Mouse (Mus musculus): Measurements from ENCODE around the gene Tmtc1. TPM values are rescaled to one million over a fixed set of nuclear protein-coding genes. Genes with fewer than 3 reads are reported as not detected.

Tmtc1 gene
- polyA plus RNA-seq, 1 experiment from 2014 or later, result 1.4 TPM

DNA sequence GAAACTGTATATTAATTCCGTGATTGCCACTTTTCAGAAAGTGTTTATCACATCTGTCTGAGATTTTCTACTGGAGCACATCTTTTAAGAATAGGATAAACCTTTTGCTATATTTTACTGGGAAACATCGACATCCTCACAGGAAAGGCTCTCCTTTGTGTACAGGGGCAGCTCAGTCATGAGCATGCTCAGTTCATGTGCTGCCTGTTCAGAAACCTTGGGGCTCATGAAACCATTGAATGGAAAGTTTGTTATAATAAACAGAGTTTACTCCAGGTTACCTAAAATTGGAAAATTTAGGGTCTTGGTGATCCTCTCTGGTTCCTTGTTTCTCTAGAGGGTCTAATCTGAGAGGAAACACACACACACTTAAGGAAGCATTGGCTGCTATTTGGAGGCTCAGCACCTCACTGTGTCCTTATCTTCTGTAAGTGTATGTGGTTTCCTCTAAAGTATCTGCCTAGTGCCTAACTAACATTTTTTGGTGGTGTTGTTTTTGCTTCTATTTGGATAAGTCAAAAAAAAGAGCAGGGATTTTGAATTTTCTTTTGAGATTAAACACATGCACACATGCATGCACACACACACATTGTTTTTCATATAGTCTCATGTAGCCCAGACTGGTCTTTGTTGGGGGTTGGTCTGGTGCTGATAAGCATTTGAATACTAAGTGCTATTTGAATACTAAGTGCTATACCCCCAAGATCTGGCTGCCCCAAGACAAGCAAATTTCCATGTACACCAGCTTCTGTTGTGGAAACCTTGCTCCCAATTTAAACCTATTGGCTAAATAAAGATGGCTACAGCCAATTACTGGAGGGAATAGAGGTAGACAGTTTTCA lies 225.7 kb downstream of the Tmtc1 start:
- Histone ChIP-seq H3K27ac (no peak overlapping the region), H3K27me3 (ENCODE audit: insufficient read depth, low read length) (no peaks in the 10 kb centered on the region), H3K4me1 (replicated peaks; ENCODE audit: insufficient read depth, low read length) (no peaks in the 10 kb centered on the region), H3K36me3 (ENCODE audit: insufficient read depth, low read length) (no peaks in the 10 kb centered on the region), H3K9me3 (replicated peaks; ENCODE audit: low read length) (no peaks in the 10 kb centered on the region), H3K9ac (ENCODE audit: low read depth, low read length) (no peak overlapping the region), H3K4me3 (replicated peaks; ENCODE audit: low read depth, low read length) (no peak overlapping the region), H3K4me2 (ENCODE audit: low read length) (no peak overlapping the region)
- 87% methylated on average over 2 of the region's 2 CpGs for WGBS
- no peak for ATAC-seq (replicated peaks; ENCODE audit: low FRiP score, low read depth)
- TF ChIP-seq CTCF (IDR thresholded peaks at IDR 0.05; ENCODE audit: low read depth), result no peak
- no peak for DNase-seq (ENCODE audit: low spot score)

DNA sequence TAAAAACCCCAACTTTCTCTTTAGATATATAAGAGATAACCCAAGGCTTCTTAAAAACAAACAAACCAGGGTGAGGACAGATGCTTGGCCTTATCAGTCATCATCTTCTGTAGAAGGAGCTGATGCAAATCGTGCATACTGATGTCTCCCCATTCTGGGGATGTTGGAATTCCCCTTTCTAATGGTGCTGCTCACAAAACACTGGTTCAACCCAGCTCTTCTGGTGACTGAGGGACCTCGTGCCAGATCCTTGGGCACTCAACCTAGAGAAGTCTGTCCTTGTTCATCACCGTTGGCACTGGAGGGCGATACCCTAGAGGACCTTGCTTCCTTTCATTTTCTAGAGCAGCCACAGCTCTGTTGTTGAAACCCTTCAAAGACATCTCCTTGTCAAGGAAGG lies 227.4 kb downstream of the Tmtc1 start:
- no peak overlapping the region for H3K4me3 ChIP-seq (replicated peaks; ENCODE audit: low read depth, low read length)
- no peak for ATAC-seq (replicated peaks; ENCODE audit: low FRiP score, low read depth)
- no peak for TF ChIP-seq CTCF (IDR thresholded peaks at IDR 0.05; ENCODE audit: low read depth)
- DNase-seq (ENCODE audit: low spot score), result no peak
- no peaks in the 10 kb centered on the region for H3K4me1 ChIP-seq (replicated peaks; ENCODE audit: insufficient read depth, low read length)
- no peak overlapping the region for H3K27ac ChIP-seq
- H3K4me2 ChIP-seq (ENCODE audit: low read length), result no peak overlapping the region
- no peaks in the 10 kb centered on the region for H3K36me3 ChIP-seq (ENCODE audit: insufficient read depth, low read length)
- no peak overlapping the region for H3K9ac ChIP-seq (ENCODE audit: low read depth, low read length)
- 90% methylated on average over 4 of the region's 4 CpGs for WGBS
- no peaks in the 10 kb centered on the region for H3K27me3 ChIP-seq (ENCODE audit: insufficient read depth, low read length)
- no peaks in the 10 kb centered on the region for H3K9me3 ChIP-seq (replicated peaks; ENCODE audit: low read length)

DNA sequence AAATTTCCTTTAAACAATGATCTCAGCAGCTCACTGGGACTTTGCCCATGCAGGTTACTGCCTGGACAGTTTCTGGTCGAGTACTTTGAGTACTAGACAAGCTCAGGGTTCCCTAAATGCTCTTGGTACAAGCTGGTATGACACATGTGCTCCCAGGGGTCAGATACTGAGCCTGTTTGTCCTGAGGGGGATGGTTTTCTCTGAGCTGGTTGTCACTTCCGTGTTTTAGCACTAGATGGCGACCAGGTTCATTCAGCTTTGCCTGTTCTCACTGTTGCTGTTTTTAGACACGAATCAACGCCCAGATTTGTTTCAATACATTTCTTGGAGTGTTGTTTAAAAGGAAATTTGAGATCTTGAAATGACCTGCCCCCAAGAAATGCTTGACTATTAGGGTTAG lies 229.4 kb downstream of the Tmtc1 start:
- H3K9ac ChIP-seq (ENCODE audit: low read depth, low read length), result no peak overlapping the region; the same call in 1 of the 2 replicates
- ATAC-seq (replicated peaks; ENCODE audit: low FRiP score, low read depth) (no peak), DNase-seq (ENCODE audit: low spot score) (peak; percentile 85)
- peak; percentile 77 for TF ChIP-seq CTCF (IDR thresholded peaks at IDR 0.05; ENCODE audit: low read depth)
- H3K4me1 ChIP-seq (replicated peaks; ENCODE audit: insufficient read depth, low read length), result no peaks in the 10 kb centered on the region; the same call in 1 of the 2 replicates
- no peaks in the 10 kb centered on the region for H3K36me3 ChIP-seq (ENCODE audit: insufficient read depth, low read length)
- H3K27me3 ChIP-seq (ENCODE audit: insufficient read depth, low read length), result no peaks in the 10 kb centered on the region
- H3K9me3 ChIP-seq (replicated peaks; ENCODE audit: low read length), result no peaks in the 10 kb centered on the region
- WGBS, result 3% methylated on average over 5 of the region's 5 CpGs
- no peak overlapping the region for H3K27ac ChIP-seq
- no peak overlapping the region for H3K4me3 ChIP-seq (replicated peaks; ENCODE audit: low read depth, low read length)
- H3K4me2 ChIP-seq (ENCODE audit: low read length), result no peak overlapping the region

DNA sequence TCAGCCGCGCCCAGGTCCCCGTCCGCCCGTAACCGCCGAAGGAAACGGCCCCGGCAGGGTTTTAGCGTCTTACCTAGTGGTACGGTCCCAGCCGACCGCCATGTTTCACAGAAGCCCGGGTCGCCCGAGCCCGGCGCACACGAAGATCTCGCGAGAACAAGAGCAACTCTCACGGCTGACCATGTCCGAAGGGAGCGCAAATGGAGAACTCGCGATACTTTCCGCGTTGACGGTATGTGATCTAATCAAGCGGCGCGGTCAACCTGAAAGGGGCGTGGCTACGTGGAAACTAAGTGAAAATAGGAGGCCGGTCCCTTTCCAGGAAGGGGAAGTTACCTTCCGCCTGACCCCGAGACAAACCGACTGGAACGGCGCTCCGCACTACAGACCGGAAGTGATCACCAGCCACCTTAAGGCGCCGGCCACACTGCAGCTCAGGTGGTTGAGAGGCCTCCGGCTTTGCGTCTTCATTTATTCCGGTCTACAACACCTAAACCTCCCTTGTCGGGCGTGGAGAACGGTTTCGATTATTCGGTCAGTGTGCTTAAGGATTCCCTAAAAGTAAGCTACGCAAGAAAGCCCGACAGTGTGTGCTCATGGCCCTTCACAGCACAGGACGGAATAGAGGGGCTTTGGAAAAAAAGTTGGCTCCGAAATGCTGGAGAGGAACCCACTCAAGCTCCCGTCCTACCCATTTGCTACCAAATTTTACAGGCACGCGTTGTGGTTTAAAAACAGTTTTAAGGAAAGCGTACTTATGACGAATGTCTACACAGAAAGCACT lies 232.1 kb downstream of the Tmtc1 start, which contains the start of gene Ergic2:
TSS of gene Ergic2 (minus strand) at position 478 of the 784 bp plus-strand sequence.
- TF ChIP-seq CTCF (IDR thresholded peaks at IDR 0.05; ENCODE audit: low read depth), result no peak
- peak within 1 kb of the TSS; percentile 100 for H3K4me3 ChIP-seq (replicated peaks; ENCODE audit: low read depth, low read length)
- H3K9ac ChIP-seq (ENCODE audit: low read depth, low read length), result peak within 1 kb of the TSS; percentile 99
- peak within 1 kb of the TSS; percentile 84 for H3K4me2 ChIP-seq (ENCODE audit: low read length)
- DNase-seq (ENCODE audit: low spot score) (peak; percentile 100), ATAC-seq (replicated peaks; ENCODE audit: low FRiP score, low read depth) (peak; percentile 99)
- H3K36me3 ChIP-seq (ENCODE audit: insufficient read depth, low read length), result no peaks in the 10 kb centered on the region
- no peaks in the 10 kb centered on the region; the same call in 1 of the 2 replicates for H3K4me1 ChIP-seq (replicated peaks; ENCODE audit: insufficient read depth, low read length)
- H3K27ac ChIP-seq, result peak within 1 kb of the TSS; percentile 93
- H3K9me3 ChIP-seq (replicated peaks; ENCODE audit: low read length), result no peaks in the 10 kb centered on the region
- 1% methylated on average over 61 of the region's 61 CpGs for WGBS
- no peaks in the 10 kb centered on the region for H3K27me3 ChIP-seq (ENCODE audit: insufficient read depth, low read length)

GRCm38 (mm10) chr6:148211391-148211876 lies 232.8 kb downstream of the Tmtc1 start:
- under 1% methylated on average over 51 of the region's 51 CpGs for WGBS
- no peak for TF ChIP-seq CTCF (IDR thresholded peaks at IDR 0.05; ENCODE audit: low read depth)

DNA sequence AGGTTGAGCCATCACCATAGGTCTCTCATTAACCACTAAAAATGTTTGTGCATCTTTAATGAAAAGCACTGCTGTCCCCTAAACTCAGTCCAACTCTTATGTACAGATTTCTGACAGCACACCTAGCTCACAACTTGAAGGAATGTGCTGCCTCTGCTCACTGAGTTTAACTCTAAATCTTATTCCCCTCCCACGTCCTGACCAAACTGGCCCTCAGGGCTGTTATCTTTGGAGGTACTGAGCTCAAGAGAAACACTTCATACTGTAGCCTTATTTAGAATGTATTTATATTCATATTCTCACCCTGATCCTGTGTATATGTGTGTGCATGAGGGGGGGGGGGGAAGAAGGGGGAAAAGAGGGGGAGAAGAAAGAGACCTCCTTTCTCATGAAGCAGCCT lies 236.7 kb downstream of the Tmtc1 start:
- no peak overlapping the region for H3K27ac ChIP-seq
- H3K4me2 ChIP-seq (ENCODE audit: low read length), result no peak overlapping the region
- ATAC-seq (replicated peaks; ENCODE audit: low FRiP score, low read depth) (no peak), DNase-seq (ENCODE audit: low spot score) (no peak)
- H3K4me3 ChIP-seq (replicated peaks; ENCODE audit: low read depth, low read length), result no peak overlapping the region
- no peak for TF ChIP-seq CTCF (IDR thresholded peaks at IDR 0.05; ENCODE audit: low read depth)
- no peaks in the 10 kb centered on the region for H3K27me3 ChIP-seq (ENCODE audit: insufficient read depth, low read length)
- 56% methylated on average over 1 of the region's 1 CpGs for WGBS
- no peaks in the 10 kb centered on the region for H3K9me3 ChIP-seq (replicated peaks; ENCODE audit: low read length)
- peaks cover 18% of the 10 kb centered on the region; the same call in 1 of the 2 replicates for H3K36me3 ChIP-seq (ENCODE audit: insufficient read depth, low read length)
- H3K4me1 ChIP-seq (replicated peaks; ENCODE audit: insufficient read depth, low read length), result no peaks in the 10 kb centered on the region; the same call in 1 of the 2 replicates
- no peak overlapping the region for H3K9ac ChIP-seq (ENCODE audit: low read depth, low read length)

More at GRCm38 (mm10) chr6:148211391-148211876, 232.8 kb downstream of the Tmtc1 start:
- H3K4me2 ChIP-seq (ENCODE audit: low read length), result peak overlapping the region; percentile 77
- no peaks in the 10 kb centered on the region; the same call in 1 of the 2 replicates for H3K4me1 ChIP-seq (replicated peaks; ENCODE audit: insufficient read depth, low read length)
- no peaks in the 10 kb centered on the region for H3K9me3 ChIP-seq (replicated peaks; ENCODE audit: low read length)
- DNase-seq (ENCODE audit: low spot score) (peak; percentile 25), ATAC-seq (replicated peaks; ENCODE audit: low FRiP score, low read depth) (no peak; the same call in 1 of the 2 replicates)
- H3K9ac ChIP-seq (ENCODE audit: low read depth, low read length), result peak overlapping the region; percentile 99
- H3K4me3 ChIP-seq (replicated peaks; ENCODE audit: low read depth, low read length), result peak overlapping the region; percentile 100
- no peaks in the 10 kb centered on the region for H3K36me3 ChIP-seq (ENCODE audit: insufficient read depth, low read length)
- H3K27me3 ChIP-seq (ENCODE audit: insufficient read depth, low read length), result no peaks in the 10 kb centered on the region
- peak overlapping the region; percentile 93 for H3K27ac ChIP-seq
